Mouse (Mus musculus) G1E (cell line): ENCODE results near the gene Sox8. TPM values are rescaled to one million over a fixed set of nuclear protein-coding genes. Genes with fewer than 3 reads are reported as not detected.

Source experiments
- ATAC-seq: 2 replicates; pipeline ENCODE4 v1.8.0; 2016; ENCODE audit warnings: mild to moderate bottlenecking; ENCODE audit not compliant: insufficient number of reproducible peaks, poor library complexity, low FRiP score, severe bottlenecking; ENCODE audit errors: extremely low read depth
- DNase-seq: peaks from one replicate; pipeline ENCODE4 v3.0.0; 2012; ENCODE audit warnings: low spot score
- H3K27me3 ChIP-seq: 2 replicates; pipeline ENCODE4 v1.6.1; 2012; ENCODE audit warnings: mild to moderate bottlenecking, low read length, inconsistent platforms; ENCODE audit not compliant: insufficient read depth
- H3K36me3 ChIP-seq: replicated peaks from 2 replicates; pipeline ENCODE3; 2012; ENCODE audit warnings: mild to moderate bottlenecking, inconsistent platforms
- H3K4me1 ChIP-seq: 2 replicates; pipeline ENCODE4 v1.6.1; 2012; ENCODE audit warnings: low read depth, low read length, inconsistent platforms, mixed read lengths; ENCODE audit not compliant: insufficient read depth
- H3K4me3 ChIP-seq: 2 replicates; pipeline ENCODE4 v1.5.1; 2012; ENCODE audit warnings: low read depth, mild to moderate bottlenecking, inconsistent platforms, low read length, moderate library complexity, mixed read lengths
- H3K9me3 ChIP-seq: replicated peaks from 2 replicates; pipeline ENCODE4 v1.6.1; 2012; ENCODE audit warnings: inconsistent platforms
- CTCF ChIP-seq: IDR thresholded peaks from 2 replicates; pipeline ENCODE4 v1.5.1; 2012; ENCODE audit warnings: low read depth, low read length, inconsistent platforms, mixed read lengths
- GATA1 ChIP-seq: IDR thresholded peaks from 2 replicates; pipeline ENCODE4 v1.6.1; 2012; ENCODE audit warnings: borderline replicate concordance, low read length, inconsistent platforms, mixed read lengths
- GATA2 ChIP-seq: IDR thresholded peaks from 2 replicates; pipeline ENCODE4 v1.6.1; 2012; ENCODE audit warnings: low read depth, low read length, inconsistent platforms, borderline replicate concordance
- POLR2AphosphoS5 ChIP-seq: IDR thresholded peaks from 2 replicates; pipeline ENCODE4 v1.6.1; 2012; ENCODE audit warnings: low read depth, low read length, inconsistent platforms; ENCODE audit not compliant: insufficient replicate concordance
- TAL1 ChIP-seq: conservative IDR thresholded peaks from 2 replicates; pipeline ENCODE4 v1.6.1; 2012; ENCODE audit warnings: low read depth, low read length, inconsistent platforms, mixed read lengths
- polyA plus RNA-seq: library from polyadenylated mRNA; stranded (reverse); fragments of >175 nt; gene quantifications from 2 replicates; pipeline ENCODE4 v1.2.3, GENCODE M21; 2012
- total RNA-seq, 2 experiments: library from RNA; stranded (forward) in 1 of 2; stranded (reverse) in 1 of 2; fragments of 200-1000 nt in 1 of 2; fragments of >200 nt in 1 of 2; fragmentation: Nextera tagmentation in 1 of 2; gene quantifications; 2 replicates each; pipeline ENCODE4 v1.2.3; 2014 to 2017

The Sox8 gene
- total and polyA plus RNA-seq, 3 experiments, result 0.11 TPM; not detected in 2

GRCm38 (mm10) chr17:25595495-25595894 is 25.0 kb upstream of the Sox8 start:
- H3K27me3 ChIP-seq, result no peaks in the 10 kb centered on the region
- H3K36me3 ChIP-seq, result peaks cover 95% of the 10 kb centered on the region
- H3K9me3 ChIP-seq, result peaks cover 5% of the 10 kb centered on the region
- no peak overlapping the region for H3K4me3 ChIP-seq
- ATAC-seq, result no peak
- no peaks in the 10 kb centered on the region; the same call in 1 of the 2 replicates for H3K4me1 ChIP-seq
- no peak for DNase-seq
- TF ChIP-seq CTCF, result no peak
- TF ChIP-seq POLR2AphosphoS5, result no peak
- TF ChIP-seq TAL1, result no peak
- TF ChIP-seq GATA2, result no peak
- no peak for TF ChIP-seq GATA1

- no peak overlapping the region for H3K4me3 ChIP-seq
- H3K4me1 ChIP-seq, result no peaks in the 10 kb centered on the region; the same call in 1 of the 2 replicates
- ATAC-seq, result no peak
- no peak for DNase-seq
- peaks cover 6% of the 10 kb centered on the region for H3K9me3 ChIP-seq
- H3K36me3 ChIP-seq, result peaks cover 95% of the 10 kb centered on the region
- TF ChIP-seq CTCF (no peak), TAL1 (no peak)
- no peaks in the 10 kb centered on the region for H3K27me3 ChIP-seq
These were observed 23.1 kb upstream of the Sox8 start for GRCm38 (mm10) chr17:25593411-25594261.

- no peak for TF ChIP-seq CTCF
- no peak for TF ChIP-seq GATA1
- TF ChIP-seq GATA2, result no peak
- no peak for TF ChIP-seq TAL1
- TF ChIP-seq POLR2AphosphoS5, result no peak
- H3K36me3 ChIP-seq, result peaks cover 95% of the 10 kb centered on the region
These were observed 21.9 kb upstream of the Sox8 start for GRCm38 (mm10) chr17:25592336-25592735.

GRCm38 (mm10) chr17:25590985-25591384 is 20.5 kb upstream of the Sox8 start:
- Histone ChIP-seq H3K27me3 (no peaks in the 10 kb centered on the region), H3K36me3 (peaks cover 95% of the 10 kb centered on the region), H3K9me3 (peaks cover 6% of the 10 kb centered on the region), H3K4me1 (no peaks in the 10 kb centered on the region), H3K4me3 (no peak overlapping the region)
- ATAC-seq (no peak), DNase-seq (no peak)
- TF ChIP-seq TAL1 (no peak), CTCF (no peak), GATA1 (no peak), GATA2 (no peak), POLR2AphosphoS5 (no peak)

More at GRCm38 (mm10) chr17:25592336-25592735, 21.9 kb upstream of the Sox8 start:
- Histone ChIP-seq H3K9me3 (peaks cover 6% of the 10 kb centered on the region), H3K4me1 (no peaks in the 10 kb centered on the region; the same call in 1 of the 2 replicates), H3K27me3 (no peaks in the 10 kb centered on the region), H3K4me3 (no peak overlapping the region)
- DNase-seq (no peak), ATAC-seq (no peak)

- peaks cover 99% of the 10 kb centered on the region for H3K36me3 ChIP-seq
- peaks cover 6% of the 10 kb centered on the region for H3K9me3 ChIP-seq
- H3K4me1 ChIP-seq, result no peaks in the 10 kb centered on the region
- no peak overlapping the region for H3K4me3 ChIP-seq
- no peaks in the 10 kb centered on the region for H3K27me3 ChIP-seq
- DNase-seq (no peak), ATAC-seq (no peak)
- TF ChIP-seq GATA2, result no peak
- TF ChIP-seq GATA1, result no peak
- TF ChIP-seq TAL1, result no peak
- TF ChIP-seq CTCF, result no peak
- no peak for TF ChIP-seq POLR2AphosphoS5
These were observed 19.6 kb upstream of the Sox8 start for GRCm38 (mm10) chr17:25590068-25590467.

- no peaks in the 10 kb centered on the region for H3K27me3 ChIP-seq
- no peaks in the 10 kb centered on the region for H3K9me3 ChIP-seq
- DNase-seq (no peak), ATAC-seq (no peak)
- H3K4me1 ChIP-seq, result peaks cover 45% of the 10 kb centered on the region
- no peak for TF ChIP-seq TAL1
- TF ChIP-seq GATA1, result no peak
- TF ChIP-seq POLR2AphosphoS5, result no peak
- no peak for TF ChIP-seq CTCF
- TF ChIP-seq GATA2, result no peak
- no peak overlapping the region for H3K4me3 ChIP-seq
- H3K36me3 ChIP-seq, result peaks cover 78% of the 10 kb centered on the region
These were observed 14.2 kb upstream of the Sox8 start for GRCm38 (mm10) chr17:25584646-25585045.

GRCm38 (mm10) chr17:25583858-25584257 is 13.4 kb upstream of the Sox8 start:
- Histone ChIP-seq H3K4me3 (peak overlapping the region; percentile 28; the same call in 1 of the 2 replicates), H3K9me3 (no peaks in the 10 kb centered on the region), H3K4me1 (peaks cover 48% of the 10 kb centered on the region), H3K27me3 (no peaks in the 10 kb centered on the region), H3K36me3 (peaks cover 70% of the 10 kb centered on the region)
- ATAC-seq (peak; percentile 40), DNase-seq (peak; percentile 62)
- TF ChIP-seq TAL1 (no peak), GATA2 (no peak), POLR2AphosphoS5 (no peak), CTCF (no peak), GATA1 (no peak)
